Mouse (Mus musculus) lung, adult 10 weeks (tissue): Measurements from ENCODE around the gene Fbxl12. TPM values are rescaled to one million over a fixed set of nuclear protein-coding genes. Genes with fewer than 3 reads are reported as not detected.

ENCODE experiments used
- polyA plus RNA-seq: library from polyadenylated mRNA; stranded (reverse); fragments of 350-450 nt; fragmentation: Illumina TruSeq; extraction: RNeasy Lipid Tissue Mini Kit (QIAGEN cat#74804); gene quantifications from one replicate; pipeline ENCODE4 v1.2.3, GENCODE M21; 2014; ENCODE audit warnings: low read depth, low replicate concordance; ENCODE audit not compliant: insufficient read depth

The Fbxl12 gene
- 13.3 TPM for polyA plus RNA-seq

DNA sequence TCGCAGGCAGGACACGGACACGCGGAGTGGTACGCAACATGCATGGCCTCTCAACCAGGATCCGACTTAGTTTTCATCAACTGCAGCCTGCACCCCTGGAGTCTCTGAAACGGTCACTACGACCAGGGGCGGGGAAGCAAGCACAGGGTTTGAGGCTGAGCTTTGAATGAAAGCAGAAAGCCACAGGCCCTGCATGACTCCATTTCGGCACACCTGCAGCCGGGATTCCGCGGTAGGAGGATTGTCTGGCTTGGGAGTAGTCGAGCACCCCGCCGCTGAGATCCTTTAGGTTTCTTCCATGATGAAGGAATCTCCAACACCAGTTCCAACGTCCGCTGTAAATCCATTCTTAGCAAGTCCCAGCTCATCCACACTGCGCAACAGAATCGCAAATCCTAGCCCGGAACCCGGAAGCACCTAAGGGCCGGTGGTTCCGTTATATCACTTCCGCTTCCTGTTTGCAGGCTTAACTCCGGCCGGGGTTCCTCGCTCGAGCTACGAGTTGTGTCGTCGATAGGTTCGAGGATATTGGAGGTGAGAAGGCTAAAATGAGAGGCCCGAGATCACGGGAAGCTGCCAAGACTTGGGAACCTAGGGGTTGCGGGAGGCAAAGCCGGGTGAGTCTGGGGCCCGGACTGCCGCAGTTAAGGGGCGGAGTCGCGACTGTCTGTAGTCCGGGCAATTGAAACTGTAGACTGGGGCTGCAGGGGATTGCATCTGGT, at the start of gene Fbxl12:
Gene Fbxl12, minus strand, starts transcription at position 408 of the 722 bp plus-strand sequence.

DNA sequence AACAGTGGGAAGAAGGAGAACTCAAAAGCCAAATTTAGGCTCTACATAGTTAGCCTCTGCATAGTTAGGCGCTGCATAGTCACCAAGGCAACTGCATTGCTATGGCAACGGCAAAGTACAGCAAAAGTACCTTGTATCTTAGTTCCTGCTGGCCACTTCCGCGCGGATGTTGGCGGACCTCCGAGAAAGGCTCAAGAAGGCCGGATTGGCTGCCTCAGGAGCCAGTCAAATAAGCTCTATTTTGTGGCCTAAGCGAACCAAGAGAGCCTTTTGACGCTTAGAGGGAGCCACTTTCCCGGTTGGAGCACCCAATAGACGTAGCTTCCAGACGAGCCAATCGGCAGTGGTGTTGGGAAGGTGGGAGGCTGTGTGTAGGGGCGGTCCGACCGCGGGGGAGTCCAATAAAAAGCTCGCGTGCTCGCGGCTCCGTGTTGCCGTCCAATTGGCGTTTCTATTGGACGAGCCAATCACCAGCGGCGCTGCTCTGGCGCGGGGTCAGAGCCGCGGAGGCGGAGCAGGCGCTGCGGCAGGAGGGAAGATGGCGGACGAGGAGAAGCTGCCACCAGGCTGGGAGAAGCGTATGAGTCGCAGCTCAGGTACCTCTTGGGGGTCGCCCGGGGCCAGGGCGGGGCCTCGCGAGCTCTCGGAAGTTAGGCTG, 7.2 kb upstream of the Fbxl12 start, which contains the start of gene Pin1:
Gene Pin1, plus strand, starts transcription at position 494 of the 658 bp plus-strand sequence.

DNA sequence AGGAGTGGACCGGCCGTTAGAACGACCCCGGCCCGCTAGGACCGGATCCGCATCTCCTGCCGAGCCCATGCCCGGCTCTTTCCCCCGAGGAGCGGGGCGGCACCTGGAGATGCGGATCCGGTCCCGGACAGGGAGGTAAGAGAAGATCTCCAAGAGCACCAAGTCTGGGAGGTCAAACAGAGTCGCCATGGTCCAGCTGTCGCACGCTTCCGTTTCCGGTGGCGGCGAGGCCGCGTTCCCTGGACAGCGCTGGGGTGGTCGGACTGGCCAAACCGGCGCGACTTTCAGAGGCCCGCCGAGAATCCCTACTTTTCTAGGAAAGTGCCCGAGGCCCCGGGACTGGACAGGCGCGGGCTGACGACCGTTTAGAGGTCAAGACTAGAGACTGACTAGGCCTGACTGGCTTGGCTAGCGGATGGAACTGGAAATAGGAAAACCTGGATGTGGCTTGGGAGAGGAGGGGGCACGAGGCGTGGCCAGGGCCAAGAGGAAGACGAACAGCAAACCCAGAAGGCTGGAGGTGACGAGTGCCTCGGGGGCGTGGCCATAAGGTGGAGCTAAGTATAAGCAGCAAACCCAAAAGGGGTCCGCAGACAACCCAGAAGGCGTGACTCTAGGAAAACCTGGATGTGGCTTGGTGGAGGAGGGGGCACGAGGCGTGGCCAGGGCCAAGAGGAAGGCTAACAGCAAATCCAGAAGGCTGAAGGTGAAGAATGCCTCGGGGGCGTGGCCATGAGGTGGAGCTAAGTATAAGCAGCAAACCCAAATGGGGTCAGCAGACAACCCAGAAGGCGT, 2.3 kb downstream of the Fbxl12 start, which contains the start of gene Ubl5:
Gene Ubl5, plus strand, starts transcription at position 778 of the 795 bp plus-strand sequence.

DNA sequence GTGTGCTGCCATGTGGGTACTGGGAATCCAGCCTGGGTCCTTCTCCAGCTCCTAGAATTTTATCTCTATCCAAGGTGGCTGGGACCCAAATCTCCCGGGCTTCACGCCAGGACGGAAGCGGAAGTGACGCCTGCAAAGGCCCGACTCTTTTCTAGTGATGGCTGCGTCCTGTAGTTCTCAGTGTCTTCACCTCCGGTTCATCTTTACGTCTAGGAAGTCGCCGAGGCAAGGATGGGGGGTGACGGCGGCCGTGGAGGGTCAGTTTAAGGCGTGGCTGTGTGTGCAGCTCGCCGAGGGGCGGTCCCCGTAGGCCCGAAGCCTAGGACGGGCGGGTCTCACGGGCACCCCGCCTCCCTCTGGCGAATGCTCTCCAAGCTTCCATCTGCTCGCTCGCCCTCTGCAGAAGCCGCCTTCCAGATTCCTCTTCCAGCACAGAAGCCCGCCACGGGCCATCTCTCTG, 63.4 kb downstream of the Fbxl12 start, which contains the start of gene Zfp846:
Gene Zfp846, plus strand, starts transcription at position 117 of the 460 bp plus-strand sequence.

Other genes starting within 250 kb of the Fbxl12 start
- gene Zfp26, start 184.6 kb downstream of the Fbxl12 start, polyA plus RNA-seq, result 2.0 TPM
- 8.7 TPM for gene Zfp426, start 152.0 kb downstream of the Fbxl12 start, polyA plus RNA-seq
- 8.2 TPM for gene Zfp266, start 123.3 kb downstream of the Fbxl12 start, polyA plus RNA-seq
- gene Zfp846, start 63.5 kb downstream of the Fbxl12 start, polyA plus RNA-seq, result 3.5 TPM
- gene Ubl5, start 1.9 kb downstream of the Fbxl12 start, polyA plus RNA-seq, result 615 TPM
- gene Pin1, start 7.3 kb upstream of the Fbxl12 start, polyA plus RNA-seq, result 15.8 TPM
- gene Olfm2, start 101.6 kb upstream of the Fbxl12 start, polyA plus RNA-seq, result 4.6 TPM
- 1.3 TPM for gene Col5a3, start 170.3 kb upstream of the Fbxl12 start, polyA plus RNA-seq
- not detected for gene Rdh8, start 173.7 kb upstream of the Fbxl12 start, polyA plus RNA-seq
- 17.4 TPM for gene A230050P20Rik, start 223.9 kb upstream of the Fbxl12 start, polyA plus RNA-seq
- 2.2 TPM for gene Angptl6, start 235.0 kb upstream of the Fbxl12 start, polyA plus RNA-seq
- 15.0 TPM for gene Ppan, start 243.4 kb upstream of the Fbxl12 start, polyA plus RNA-seq